Mouse (Mus musculus) limb, embryonic 11.5 days (tissue): ENCODE measurements around the gene Gm17660. TPM values are rescaled to one million over a fixed set of nuclear protein-coding genes. Genes with fewer than 3 reads are reported as not detected.

Source experiments
- ATAC-seq: fragments of 200-750 bp; cut with Nextera tagmentation; 2 replicates; pipeline ENCODE4 v1.8.0; 2017; ENCODE audit warnings: low read depth; ENCODE audit not compliant: insufficient number of reproducible peaks, low FRiP score, low TSS enrichment
- DNase-seq: peaks from one replicate; pipeline ENCODE4 v3.0.0-alpha.2; 2015; ENCODE audit warnings: low spot score
- H3K27ac ChIP-seq: fragments of 300-500 bp; sonication (generic); replicated peaks from 2 replicates; pipeline ENCODE4 v1.5.1; 2014; ENCODE audit warnings: low read depth, mild to moderate bottlenecking, low read length
- H3K27me3 ChIP-seq: fragments of 300-500 bp; sonication (generic); 2 replicates; pipeline ENCODE4 v1.6.1; 2014; ENCODE audit warnings: mild to moderate bottlenecking, low read length, mixed read lengths; ENCODE audit not compliant: control insufficient read depth, insufficient read depth
- H3K36me3 ChIP-seq: fragments of 300-500 bp; sonication (generic); 2 replicates; pipeline ENCODE4 v1.6.1; 2014; ENCODE audit warnings: mild to moderate bottlenecking, low read length, moderate library complexity, mixed read lengths; ENCODE audit not compliant: control insufficient read depth, insufficient read depth
- H3K4me1 ChIP-seq: fragments of 300-500 bp; sonication (generic); 2 replicates; pipeline ENCODE4 v1.6.1; 2014; ENCODE audit warnings: low read length, mixed read lengths; ENCODE audit not compliant: control insufficient read depth, insufficient read depth
- H3K4me2 ChIP-seq: fragments of 300-500 bp; sonication (generic); 2 replicates; pipeline ENCODE4 v1.6.1; 2014; ENCODE audit warnings: low read depth, mild to moderate bottlenecking, moderate library complexity; ENCODE audit not compliant: severe bottlenecking
- H3K4me3 ChIP-seq: fragments of 300-500 bp; sonication (generic); 2 replicates; pipeline ENCODE4 v1.5.1; 2014; ENCODE audit warnings: low read depth, low read length
- H3K9ac ChIP-seq: fragments of 300-500 bp; sonication (generic); 2 replicates; pipeline ENCODE4 v1.6.1; 2014; ENCODE audit warnings: mild to moderate bottlenecking, low read length
- H3K9me3 ChIP-seq: fragments of 300-500 bp; sonication (generic); 2 replicates; pipeline ENCODE4 v1.6.1; 2016; ENCODE audit warnings: low read length; ENCODE audit not compliant: control insufficient read depth
- WGBS: fragments of 180-500 bp; shearing (Covaris S2); extraction: QIAGEN DNeasy Blood & Tissue Kit; methylation state at CpG from one replicate; pipeline ENCODE4 v1.1.7; 2014; 5-methylcytosine and 5-hydroxymethylcytosine counted together
- polyA plus RNA-seq: library from polyadenylated mRNA; unstranded; fragments of >200 nt; fragmentation: Nextera tagmentation; extraction: Ambion mirVana; gene quantifications from 2 replicates; pipeline ENCODE4 v1.2.1, GENCODE M21; 2014

Gm17660 gene
- polyA plus RNA-seq, 1 experiment from 2014 or later: not detected

- Histone ChIP-seq H3K36me3 (peaks cover 3% of the 10 kb centered on the region; the same call in 1 of the 2 replicates), H3K27me3 (no peaks in the 10 kb centered on the region), H3K4me3 (no peak overlapping the region), H3K4me1 (no peaks in the 10 kb centered on the region), H3K9ac (no peak overlapping the region), H3K27ac (no peak overlapping the region), H3K9me3 (no peaks in the 10 kb centered on the region), H3K4me2 (no peak overlapping the region)
- no peak for DNase-seq
- ATAC-seq: no peak
- whole genome bisulfite sequencing: 95% methylated on average over 7 of the region's 7 CpGs
Observed at GRCm38 (mm10) chr5:104056295-104056694, 21.1 kb downstream of the Gm17660 start.

- H3K4me2 ChIP-seq: no peak overlapping the region
- H3K4me3 ChIP-seq: no peak overlapping the region
- H3K4me1 ChIP-seq: no peaks in the 10 kb centered on the region
- no peak overlapping the region for H3K27ac ChIP-seq
- ATAC-seq (no peak), DNase-seq (no peak)
- no peaks in the 10 kb centered on the region for H3K9me3 ChIP-seq
- H3K9ac ChIP-seq: no peak overlapping the region
- peaks cover under 1% of the 10 kb centered on the region; the same call in 1 of the 2 replicates for H3K36me3 ChIP-seq
- no peaks in the 10 kb centered on the region for H3K27me3 ChIP-seq
- 96% methylated on average over 4 of the region's 4 CpGs for WGBS
Observed at GRCm38 (mm10) chr5:104055816-104056215, 21.6 kb downstream of the Gm17660 start.

- Histone ChIP-seq H3K27ac (no peak overlapping the region), H3K4me2 (no peak overlapping the region), H3K9me3 (no peaks in the 10 kb centered on the region), H3K4me1 (no peaks in the 10 kb centered on the region), H3K36me3 (no peaks in the 10 kb centered on the region; the same call in 1 of the 2 replicates), H3K27me3 (no peaks in the 10 kb centered on the region), H3K4me3 (no peak overlapping the region), H3K9ac (no peak overlapping the region)
- no peak for DNase-seq
- WGBS: 91% methylated on average over 4 of the region's 4 CpGs
- ATAC-seq: no peak
Observed at GRCm38 (mm10) chr5:104054938-104055337, 22.5 kb downstream of the Gm17660 start.

GRCm38 (mm10) chr5:104052956-104053355 is 24.5 kb downstream of the Gm17660 start:
- WGBS: 67% methylated on average over 8 of the region's 8 CpGs
- H3K27ac ChIP-seq: no peak overlapping the region

GRCm38 (mm10) chr5:104048139-104048538 is 29.3 kb downstream of the Gm17660 start:
- Histone ChIP-seq H3K27me3 (no peaks in the 10 kb centered on the region), H3K9me3 (no peaks in the 10 kb centered on the region), H3K4me3 (peak overlapping the region; percentile 82), H3K4me2 (peak overlapping the region; percentile 70), H3K36me3 (no peaks in the 10 kb centered on the region), H3K27ac (no peak overlapping the region), H3K4me1 (peaks cover 6% of the 10 kb centered on the region; the same call in 1 of the 2 replicates), H3K9ac (no peak overlapping the region)
- no peak for ATAC-seq
- WGBS: 39% methylated on average over 4 of the region's 4 CpGs
- no peak for DNase-seq

More at GRCm38 (mm10) chr5:104052956-104053355, 24.5 kb downstream of the Gm17660 start:
- DNase-seq (peak; percentile 38), ATAC-seq (no peak)
- no peaks in the 10 kb centered on the region for H3K9me3 ChIP-seq
- no peak overlapping the region for H3K9ac ChIP-seq
- no peak overlapping the region for H3K4me3 ChIP-seq
- H3K27me3 ChIP-seq: no peaks in the 10 kb centered on the region
- H3K4me2 ChIP-seq: no peak overlapping the region
- peaks cover 3% of the 10 kb centered on the region; the same call in 1 of the 2 replicates for H3K4me1 ChIP-seq
- H3K36me3 ChIP-seq: no peaks in the 10 kb centered on the region; the same call in 1 of the 2 replicates

GRCm38 (mm10) chr5:104047200-104048105 is 30.0 kb downstream of the Gm17660 start:
- WGBS: 6% methylated on average over 19 of the region's 19 CpGs
- peak overlapping the region; percentile 82 for H3K4me3 ChIP-seq
- H3K4me2 ChIP-seq: peak overlapping the region; percentile 70
- peak overlapping the region; percentile 64; the same call in 1 of the 2 replicates for H3K27ac ChIP-seq
- peak overlapping the region; percentile 87 for H3K9ac ChIP-seq
- H3K27me3 ChIP-seq: no peaks in the 10 kb centered on the region
- ATAC-seq: no peak; the same call in 1 of the 2 replicates
- no peak for DNase-seq
- H3K36me3 ChIP-seq: no peaks in the 10 kb centered on the region
- peaks cover 6% of the 10 kb centered on the region; the same call in 1 of the 2 replicates for H3K4me1 ChIP-seq
- no peaks in the 10 kb centered on the region for H3K9me3 ChIP-seq

GRCm38 (mm10) chr5:104046256-104047199 is 30.9 kb downstream of the Gm17660 start, which contains the start of gene Nudt9:
TSS of gene Nudt9 (plus strand) at chr5:104046306.
- peak within 1 kb of the TSS; percentile 64 for H3K27ac ChIP-seq
- peak within 1 kb of the TSS; percentile 87 for H3K9ac ChIP-seq
- WGBS: 5% methylated on average over 76 of the region's 90 CpGs
- H3K27me3 ChIP-seq: no peaks in the 10 kb centered on the region
- no peaks in the 10 kb centered on the region for H3K36me3 ChIP-seq
- peak within 1 kb of the TSS; percentile 70 for H3K4me2 ChIP-seq
- DNase-seq (peak; percentile 97), ATAC-seq (peak; percentile 97)
- H3K4me1 ChIP-seq: peaks cover 6% of the 10 kb centered on the region; the same call in 1 of the 2 replicates
- peak within 1 kb of the TSS; percentile 82 for H3K4me3 ChIP-seq
- no peaks in the 10 kb centered on the region for H3K9me3 ChIP-seq

- no peaks in the 10 kb centered on the region for H3K36me3 ChIP-seq
- H3K9ac ChIP-seq: no peak overlapping the region
- no peaks in the 10 kb centered on the region for H3K27me3 ChIP-seq
- no peak for ATAC-seq
- peaks cover 6% of the 10 kb centered on the region; the same call in 1 of the 2 replicates for H3K4me1 ChIP-seq
- H3K4me3 ChIP-seq: no peak overlapping the region
- no peaks in the 10 kb centered on the region for H3K9me3 ChIP-seq
- H3K27ac ChIP-seq: no peak overlapping the region
- no peak overlapping the region for H3K4me2 ChIP-seq
- no peak for DNase-seq
- WGBS: 56% methylated on average over 2 of the region's 2 CpGs
Observed at GRCm38 (mm10) chr5:104043704-104044103, 33.7 kb downstream of the Gm17660 start.
